Mouse (Mus musculus) embryonic facial prominence, embryonic 10.5 days (tissue): ENCODE measurements around the gene Ssbp4. TPM values are rescaled to one million over a fixed set of nuclear protein-coding genes. Genes with fewer than 3 reads are reported as not detected.

Source experiments
- DNase-seq: peaks from one replicate; pipeline ENCODE4 v3.0.0-alpha.2; 2017; ENCODE audit warnings: low spot score
- H3K27ac ChIP-seq: fragments of 300-500 bp; sonication (generic); replicated peaks from 2 replicates; pipeline ENCODE4 v1.5.1; 2016; ENCODE audit warnings: mild to moderate bottlenecking
- H3K27me3 ChIP-seq: fragments of 300-500 bp; sonication (generic); replicated peaks from 2 replicates; pipeline ENCODE4 v1.6.1; 2016; ENCODE audit warnings: low read depth, mild to moderate bottlenecking; ENCODE audit not compliant: poor library complexity, severe bottlenecking
- H3K36me3 ChIP-seq: fragments of 300-500 bp; sonication (generic); replicated peaks from 2 replicates; pipeline ENCODE4 v1.6.1; 2016; ENCODE audit warnings: mild to moderate bottlenecking, moderate library complexity
- H3K4me1 ChIP-seq: fragments of 300-500 bp; sonication (generic); 2 replicates; pipeline ENCODE4 v1.6.1; 2016
- H3K4me3 ChIP-seq: fragments of 300-500 bp; sonication (generic); 2 replicates; pipeline ENCODE4 v1.5.1; 2016; ENCODE audit warnings: mild to moderate bottlenecking, moderate library complexity
- H3K9me3 ChIP-seq: fragments of 300-500 bp; sonication (generic); 2 replicates; pipeline ENCODE4 v1.6.1; 2016; ENCODE audit warnings: mild to moderate bottlenecking
- WGBS: fragments of 180-500 bp; shearing (Covaris S2); methylation state at CpG from one replicate; pipeline ENCODE4 v1.1.7; 2016; 5-methylcytosine and 5-hydroxymethylcytosine counted together
- polyA plus RNA-seq: library from polyadenylated mRNA; unstranded; fragments of >200 nt; fragmentation: Nextera tagmentation; extraction: Ambion mirVana; gene quantifications from 2 replicates; pipeline ENCODE4 v1.2.1, GENCODE M21; 2016

Gene Ssbp4
- polyA plus RNA-seq, 1 experiment from 2014 or later = 105 TPM

DNA sequence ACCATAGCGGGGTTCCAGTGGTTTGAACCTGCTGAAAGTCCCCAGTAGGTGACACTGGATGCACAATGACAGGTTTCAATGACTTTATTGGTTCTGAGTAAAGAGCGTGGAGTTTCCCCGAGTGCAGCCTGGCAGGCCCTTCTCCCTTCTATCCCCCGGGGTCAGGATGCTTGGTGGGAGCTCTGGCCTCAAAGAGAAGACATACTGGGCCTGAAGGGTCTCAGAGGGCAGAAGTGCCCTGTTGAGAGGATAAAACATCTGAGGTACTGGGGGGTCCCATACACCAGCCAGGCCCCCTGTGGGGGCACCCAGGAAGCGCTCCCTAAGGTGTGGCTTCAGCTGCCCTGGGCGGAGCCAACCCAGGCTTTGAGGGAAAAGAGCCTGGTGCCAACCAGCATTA, 37.7 kb upstream of the Ssbp4 start:
- Histone ChIP-seq H3K27ac (peak overlapping the region; percentile 79), H3K4me3 (no peak overlapping the region), H3K27me3 (no peaks in the 10 kb centered on the region), H3K4me1 (peaks cover 55% of the 10 kb centered on the region), H3K36me3 (peaks cover 31% of the 10 kb centered on the region), H3K9me3 (no peaks in the 10 kb centered on the region)
- WGBS = 75% methylated on average over 6 of the region's 6 CpGs
- no peak for DNase-seq

DNA sequence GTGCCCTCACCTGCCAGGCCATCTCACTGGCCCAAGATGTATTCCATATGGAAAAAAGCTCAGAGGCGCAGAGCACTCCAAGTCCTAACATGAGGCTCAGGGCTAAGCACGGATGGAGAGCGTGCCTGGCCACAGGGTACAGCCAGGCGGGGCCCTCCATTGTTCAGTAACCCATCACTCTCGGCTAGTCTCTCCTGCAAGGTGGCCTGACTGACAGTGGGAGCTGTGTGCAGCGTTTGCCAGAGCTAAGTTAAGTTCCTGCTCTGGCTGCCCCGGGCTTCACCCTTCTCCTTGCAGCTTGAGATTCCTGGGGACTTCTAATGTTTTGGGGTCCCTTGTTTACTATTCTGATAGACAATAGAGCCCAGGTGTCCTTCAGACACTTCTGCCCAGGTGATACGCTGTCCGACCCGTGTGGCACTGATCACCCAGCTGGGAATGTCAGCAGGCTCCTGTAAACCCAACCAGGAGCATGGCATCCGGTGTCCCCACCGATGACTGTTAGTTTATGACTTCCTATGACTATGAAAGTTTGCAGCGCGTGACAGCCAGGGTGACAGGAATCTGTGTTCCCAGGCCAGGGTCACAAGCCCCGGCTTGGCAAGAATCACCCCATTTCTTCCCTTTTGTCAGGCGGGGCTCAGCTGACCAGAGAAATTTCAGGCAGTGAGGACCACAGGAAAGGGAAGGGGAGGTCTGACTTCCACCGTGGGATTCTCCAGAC, 37.0 kb upstream of the Ssbp4 start:
- H3K4me1 ChIP-seq = peaks cover 55% of the 10 kb centered on the region
- H3K4me3 ChIP-seq = no peak overlapping the region
- peak overlapping the region; percentile 48; the same call in 1 of the 2 replicates for H3K27ac ChIP-seq
- 63% methylated on average over 17 of the region's 17 CpGs for WGBS
- H3K9me3 ChIP-seq = no peaks in the 10 kb centered on the region
- no peak for DNase-seq
- peaks cover 24% of the 10 kb centered on the region for H3K36me3 ChIP-seq
- H3K27me3 ChIP-seq = no peaks in the 10 kb centered on the region

DNA sequence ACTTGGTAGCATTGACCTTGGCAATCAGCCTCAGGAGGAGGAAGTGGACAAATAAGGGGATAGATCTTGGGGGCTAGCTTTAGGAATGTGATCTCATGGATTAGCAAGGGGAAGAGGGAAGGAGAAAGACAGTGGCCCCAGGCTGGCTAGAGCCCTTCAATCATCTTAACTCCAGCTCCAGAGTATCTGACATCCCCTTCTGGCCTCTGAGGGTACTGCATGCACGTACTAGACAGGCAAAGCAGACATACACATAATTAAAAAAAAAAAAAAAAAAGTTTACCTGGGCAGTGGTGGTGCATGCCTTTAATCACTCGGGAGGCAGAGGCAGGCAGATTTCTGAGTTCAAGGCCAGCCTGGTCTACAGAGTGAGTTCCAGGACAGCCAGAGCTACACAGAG, 35.4 kb upstream of the Ssbp4 start:
- H3K27me3 ChIP-seq = no peaks in the 10 kb centered on the region
- H3K4me3 ChIP-seq = no peak overlapping the region
- WGBS = 76% methylated on average over 2 of the region's 2 CpGs
- H3K9me3 ChIP-seq = no peaks in the 10 kb centered on the region
- H3K4me1 ChIP-seq = peaks cover 46% of the 10 kb centered on the region
- DNase-seq = no peak
- peaks cover 8% of the 10 kb centered on the region for H3K36me3 ChIP-seq
- H3K27ac ChIP-seq = no peak overlapping the region

DNA sequence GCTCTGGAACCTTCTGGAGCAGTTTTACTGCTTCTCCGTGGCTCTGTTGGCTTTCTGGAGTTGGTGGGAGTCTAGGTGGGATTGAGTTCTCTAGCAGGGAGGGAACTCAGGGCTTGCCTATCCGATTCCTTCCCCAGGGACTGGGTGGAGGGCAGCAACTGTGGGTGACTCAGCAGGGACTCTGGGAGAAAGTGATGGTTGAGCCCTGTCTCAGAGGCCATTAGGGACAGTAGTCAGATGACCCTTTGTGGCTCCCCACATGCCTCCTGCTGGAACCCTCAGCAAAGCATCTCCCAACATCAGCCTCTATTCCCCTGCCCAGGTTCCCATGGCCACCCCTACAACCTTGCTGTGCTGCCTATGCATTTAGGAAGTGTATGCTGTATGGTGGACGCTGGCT, 34.3 kb upstream of the Ssbp4 start:
- H3K4me3 ChIP-seq = no peak overlapping the region
- no peak overlapping the region for H3K27ac ChIP-seq
- H3K27me3 ChIP-seq = no peaks in the 10 kb centered on the region
- no peaks in the 10 kb centered on the region for H3K36me3 ChIP-seq
- WGBS = 64% methylated on average over 3 of the region's 3 CpGs
- no peak for DNase-seq
- peaks cover 36% of the 10 kb centered on the region for H3K4me1 ChIP-seq
- no peaks in the 10 kb centered on the region for H3K9me3 ChIP-seq

DNA sequence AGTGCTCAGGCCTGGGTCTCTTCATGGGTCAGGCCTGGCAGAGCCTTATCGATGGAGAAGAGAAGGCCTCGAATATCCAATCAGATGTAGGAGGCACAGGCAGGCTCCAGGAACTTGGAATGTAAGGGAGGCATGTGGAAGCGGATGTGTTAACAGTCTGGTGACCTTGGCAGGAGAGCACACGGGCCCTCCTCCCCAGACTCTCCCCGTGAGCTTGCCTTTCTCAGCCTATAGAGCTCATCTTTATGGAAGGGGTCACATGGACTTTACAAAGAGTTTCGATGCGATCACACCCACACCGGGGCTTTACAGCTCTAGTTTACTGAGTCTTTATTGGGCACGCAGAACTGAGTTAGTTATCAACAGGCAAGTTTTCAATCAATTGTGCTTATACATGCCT, 30.1 kb upstream of the Ssbp4 start:
- Histone ChIP-seq H3K27ac (no peak overlapping the region), H3K4me3 (no peak overlapping the region), H3K36me3 (no peaks in the 10 kb centered on the region), H3K27me3 (0 out of 2 replicates have a peak, but pooled peaks cover 3% of the 10 kb centered on the region), H3K4me1 (peaks cover 21% of the 10 kb centered on the region), H3K9me3 (no peaks in the 10 kb centered on the region)
- WGBS = 79% methylated on average over 9 of the region's 9 CpGs
- DNase-seq = no peak

DNA sequence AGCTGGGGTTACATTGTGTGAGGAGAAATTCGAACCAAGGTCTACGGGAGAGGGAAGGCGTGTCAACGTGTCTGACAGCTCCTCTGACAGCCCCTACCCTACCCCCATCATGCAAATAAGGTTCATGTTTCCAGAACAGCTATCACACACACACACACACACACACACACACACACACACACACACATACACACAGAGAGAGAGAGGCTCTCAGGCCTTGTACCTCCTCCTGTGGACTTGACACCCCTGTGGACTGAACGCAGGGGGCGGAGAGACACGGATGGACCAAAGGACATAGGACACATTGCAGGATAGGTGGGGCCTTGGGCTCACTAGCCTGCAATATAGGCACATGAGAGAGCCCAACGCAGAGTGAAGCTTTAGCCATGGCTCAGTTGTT, 28.2 kb upstream of the Ssbp4 start:
- Histone ChIP-seq H3K4me1 (peaks cover 28% of the 10 kb centered on the region), H3K27me3 (peaks cover 21% of the 10 kb centered on the region), H3K27ac (peak overlapping the region; percentile 57; the same call in 1 of the 2 replicates), H3K36me3 (no peaks in the 10 kb centered on the region), H3K9me3 (no peaks in the 10 kb centered on the region), H3K4me3 (no peak overlapping the region)
- WGBS = 61% methylated on average over 8 of the region's 8 CpGs
- no peak for DNase-seq

DNA sequence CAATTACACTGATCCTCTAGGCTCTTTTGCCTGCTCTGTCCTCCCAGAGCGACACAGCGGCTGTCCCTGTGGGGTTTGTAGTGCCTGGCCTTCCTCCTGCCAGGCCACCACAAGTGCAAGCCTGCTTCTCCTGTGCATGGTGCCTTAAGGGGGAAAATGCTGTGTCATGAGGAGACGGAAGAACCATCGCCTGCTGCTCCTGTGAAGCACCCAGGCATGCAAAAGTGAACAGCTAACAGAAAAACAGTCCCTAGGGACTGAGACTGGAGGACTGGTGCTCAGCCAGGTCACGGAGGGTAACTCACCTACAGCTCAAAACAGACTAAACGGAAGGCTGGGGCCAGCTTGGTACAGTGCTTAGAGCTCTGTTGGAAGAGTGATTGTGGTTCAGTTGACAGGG, 26.9 kb upstream of the Ssbp4 start:
- Histone ChIP-seq H3K4me3 (no peak overlapping the region), H3K4me1 (peaks cover 40% of the 10 kb centered on the region), H3K36me3 (no peaks in the 10 kb centered on the region), H3K27me3 (peaks cover 34% of the 10 kb centered on the region), H3K9me3 (no peaks in the 10 kb centered on the region), H3K27ac (no peak overlapping the region; the same call in 1 of the 2 replicates)
- 78% methylated on average over 6 of the region's 6 CpGs for WGBS
- no peak for DNase-seq

DNA sequence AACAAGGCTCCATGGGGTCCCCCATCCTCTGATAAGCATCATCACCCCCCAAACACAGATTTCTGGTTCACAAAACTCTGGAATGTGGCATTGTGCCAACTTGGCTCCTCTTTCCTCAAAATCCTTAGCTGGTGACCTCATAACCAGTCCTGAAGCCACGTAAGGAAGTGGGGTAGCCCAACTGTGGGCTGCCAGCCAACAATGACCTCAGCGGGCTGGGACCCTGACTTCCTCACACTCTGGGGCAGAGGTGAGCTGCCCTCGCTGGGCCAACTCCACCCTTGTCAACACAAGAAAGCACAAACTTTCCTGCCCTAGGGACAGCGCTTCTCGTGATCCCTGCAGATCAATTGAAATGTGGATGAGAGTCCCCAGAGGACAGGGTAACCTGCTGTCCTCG, 25.4 kb upstream of the Ssbp4 start:
- Histone ChIP-seq H3K27me3 (peaks cover 37% of the 10 kb centered on the region), H3K4me3 (no peak overlapping the region), H3K4me1 (peaks cover 55% of the 10 kb centered on the region), H3K27ac (no peak overlapping the region), H3K9me3 (no peaks in the 10 kb centered on the region), H3K36me3 (no peaks in the 10 kb centered on the region)
- WGBS = 65% methylated on average over 6 of the region's 6 CpGs
- no peak for DNase-seq

DNA sequence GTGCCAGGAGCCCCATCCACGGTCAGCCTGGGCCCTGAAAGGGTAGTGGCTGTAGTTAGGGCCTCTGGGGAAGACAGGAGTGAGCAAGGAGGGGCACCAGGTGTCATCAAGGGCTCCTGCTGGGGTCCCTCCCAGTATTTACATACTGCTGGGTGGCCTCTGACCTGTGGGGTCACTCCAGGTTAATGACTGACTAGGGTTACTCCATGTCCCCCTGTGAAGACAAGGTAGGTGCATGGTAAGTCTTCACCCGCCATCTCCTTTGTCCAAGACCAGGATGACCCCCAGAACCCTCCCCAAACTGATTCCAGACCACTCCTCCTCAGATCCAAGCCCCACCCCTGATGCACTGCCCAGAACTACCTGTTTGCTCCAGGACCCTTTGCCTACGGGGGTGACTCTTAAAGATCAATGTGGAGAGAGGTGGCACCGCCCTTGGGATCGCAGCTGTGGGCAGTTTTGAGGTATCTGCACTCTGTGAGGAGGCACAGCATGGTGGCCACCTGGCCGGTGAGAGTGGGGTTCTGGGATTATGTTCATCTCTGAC, 23.7 kb upstream of the Ssbp4 start, which contains the start of gene Gdf15:
Gene Gdf15 (minus strand): TSS at position 111 of the 547 bp plus-strand sequence.
- no peak for DNase-seq
- Histone ChIP-seq H3K36me3 (no peaks in the 10 kb centered on the region), H3K4me3 (peak within 1 kb of the TSS; percentile 16; the same call in 1 of the 2 replicates), H3K4me1 (peaks cover 53% of the 10 kb centered on the region), H3K27ac (no peak within 1 kb of the TSS; the same call in 1 of the 2 replicates), H3K9me3 (no peaks in the 10 kb centered on the region), H3K27me3 (peaks cover 37% of the 10 kb centered on the region)
- 72% methylated on average over 6 of the region's 6 CpGs for WGBS

DNA sequence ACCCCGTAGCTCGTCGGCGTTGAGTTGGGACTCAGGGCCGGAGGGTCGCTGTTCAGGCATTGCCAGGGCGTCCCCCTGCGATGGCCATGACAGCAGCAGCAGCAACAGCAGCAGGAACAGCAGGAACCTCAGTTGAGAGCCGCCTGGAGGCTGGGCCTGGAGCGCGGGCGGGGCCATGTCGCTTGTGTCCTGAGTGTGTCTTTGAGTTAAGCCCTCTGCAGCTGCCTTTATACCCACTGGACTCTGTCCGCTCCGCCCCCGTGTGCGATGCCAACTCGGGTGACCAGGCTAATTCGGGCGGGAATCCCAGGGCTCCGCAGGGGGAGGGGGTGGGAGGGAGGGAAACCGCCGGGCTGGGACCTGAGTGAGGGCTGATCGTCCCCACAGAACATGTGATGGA, 22.8 kb upstream of the Ssbp4 start:
- H3K36me3 ChIP-seq = no peaks in the 10 kb centered on the region
- no peaks in the 10 kb centered on the region for H3K9me3 ChIP-seq
- peak overlapping the region; percentile 16; the same call in 1 of the 2 replicates for H3K4me3 ChIP-seq
- 28% methylated on average over 24 of the region's 24 CpGs for WGBS
- H3K27ac ChIP-seq = no peak overlapping the region; the same call in 1 of the 2 replicates
- H3K4me1 ChIP-seq = peaks cover 43% of the 10 kb centered on the region
- peaks cover 37% of the 10 kb centered on the region for H3K27me3 ChIP-seq
- DNase-seq = no peak

DNA sequence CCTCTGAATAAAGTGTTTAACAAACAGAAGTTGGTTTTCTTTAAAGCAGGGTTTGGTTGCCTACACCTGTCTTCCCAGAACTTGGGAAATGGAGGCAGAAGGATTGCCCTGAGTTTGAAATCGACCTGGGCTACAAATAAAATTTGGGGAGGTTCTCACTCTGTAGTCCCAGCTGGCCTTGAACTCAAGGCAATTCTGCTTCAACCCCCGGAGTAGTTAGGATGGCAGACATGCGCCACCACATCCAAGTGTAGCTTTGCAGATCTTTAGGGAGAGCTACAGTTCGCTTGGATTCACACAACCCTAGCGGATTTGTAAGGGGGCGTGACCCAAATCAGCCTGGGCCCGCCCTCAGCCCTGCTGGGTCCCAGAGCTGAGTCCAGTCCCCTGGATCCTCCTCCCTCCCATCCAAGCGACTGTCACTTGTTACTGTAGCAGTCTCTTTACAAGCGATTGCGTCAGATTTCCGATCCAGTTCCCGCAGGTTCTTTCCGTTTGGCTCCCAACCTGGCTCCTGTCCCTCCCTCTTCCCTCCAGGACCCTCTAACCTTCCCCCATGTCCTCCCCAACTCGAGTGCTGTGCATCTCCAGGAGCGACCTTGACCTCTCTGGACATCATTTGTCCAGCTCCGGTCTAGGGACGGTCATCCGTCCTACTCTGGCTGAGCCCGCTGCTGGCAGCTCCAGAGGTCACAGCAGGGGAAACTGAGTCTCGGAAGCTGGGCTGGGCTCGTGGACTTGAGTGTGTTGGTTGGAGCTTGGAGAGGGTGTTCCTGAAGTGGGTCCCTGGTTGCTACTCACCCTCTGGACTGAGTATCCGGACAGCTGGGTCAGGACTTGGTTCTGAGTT, 22.1 kb upstream of the Ssbp4 start:
- 13% methylated on average over 22 of the region's 22 CpGs for WGBS
- peak; percentile 57 for DNase-seq

More for the DNA sequence above, 22.1 kb upstream of the Ssbp4 start:
- H3K27ac ChIP-seq = peak overlapping the region; percentile 16
- no peaks in the 10 kb centered on the region for H3K9me3 ChIP-seq
- peaks cover 37% of the 10 kb centered on the region for H3K27me3 ChIP-seq
- H3K36me3 ChIP-seq = no peaks in the 10 kb centered on the region
- peak overlapping the region; percentile 58 for H3K4me3 ChIP-seq
- H3K4me1 ChIP-seq = peaks cover 41% of the 10 kb centered on the region
